Mouse (Mus musculus): ENCODE data around the gene Gm20388. TPM values are rescaled to one million over a fixed set of nuclear protein-coding genes. Genes with fewer than 3 reads are reported as not detected.

The Gm20388 gene
- polyA plus RNA-seq, 1 experiment from 2014 or later, result 7.4 TPM

DNA sequence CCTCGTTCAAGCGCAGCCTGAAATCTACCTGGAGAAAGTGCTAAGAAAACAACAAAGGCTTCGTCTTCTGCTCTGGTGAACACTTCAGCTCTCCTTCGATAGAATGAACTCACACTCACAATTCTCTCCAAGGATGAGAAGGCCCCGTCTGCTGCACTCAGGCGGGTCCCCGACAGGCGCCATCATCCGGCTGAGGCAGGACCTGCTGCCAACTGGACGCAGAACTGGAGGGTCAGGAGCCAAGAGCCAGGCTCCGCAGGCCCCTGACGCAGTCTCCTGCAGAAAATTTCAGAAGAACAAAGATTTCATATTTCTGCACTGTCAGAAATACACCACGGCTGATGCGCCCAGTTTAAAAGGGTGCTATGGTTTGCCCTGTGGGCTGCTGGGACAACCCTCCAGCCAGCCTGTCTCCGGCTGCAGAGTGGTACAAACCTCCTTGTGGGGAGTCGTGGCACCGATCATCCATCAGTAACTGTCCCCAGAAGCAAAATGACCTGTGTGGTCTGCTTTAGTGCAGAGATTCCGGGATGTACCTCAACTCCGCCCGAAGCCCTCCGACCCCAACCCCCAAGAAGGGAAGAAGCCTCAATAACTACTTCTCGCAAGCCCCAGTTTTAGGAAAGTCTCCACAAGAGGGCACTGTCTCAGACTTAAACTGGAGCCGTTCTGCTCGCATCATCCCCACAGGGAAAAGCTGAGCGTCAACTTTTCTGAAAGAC, 3732.8 kb downstream of the Gm20388 start:
- no peak overlapping the region for H3K27ac ChIP-seq (ENCODE audit: low read length)
- H3K27me3 ChIP-seq (ENCODE audit: control insufficient read depth, insufficient read depth, low read length), result no peaks in the 10 kb centered on the region

GRCm38 (mm10) chr8:123645229-123645628, 3734.6 kb downstream of the Gm20388 start:
- peak overlapping the region; percentile 33; the same call in 1 of the 2 replicates for H3K27ac ChIP-seq (ENCODE audit: low read length)
- no peak overlapping the region for H3K4me2 ChIP-seq (ENCODE audit: low read depth, low read length)
- H3K9ac ChIP-seq (ENCODE audit: low read length), result no peak overlapping the region
- H3K27me3 ChIP-seq (ENCODE audit: control insufficient read depth, insufficient read depth, low read length), result no peaks in the 10 kb centered on the region
- H3K36me3 ChIP-seq (ENCODE audit: control insufficient read depth, insufficient read depth, low read length), result no peaks in the 10 kb centered on the region
- H3K4me1 ChIP-seq (ENCODE audit: control insufficient read depth, insufficient read depth, low read length), result peaks cover 9% of the 10 kb centered on the region
- no peaks in the 10 kb centered on the region for H3K9me3 ChIP-seq (replicated peaks; ENCODE audit: control insufficient read depth, low read length)
- H3K4me3 ChIP-seq (replicated peaks; ENCODE audit: low read length), result no peak overlapping the region
- ATAC-seq (ENCODE audit: insufficient read depth, low FRiP score), result no peak; the same call in 1 of the 2 replicates
- WGBS, result 73% methylated on average over 9 of the region's 9 CpGs

More for the DNA sequence above, 3732.8 kb downstream of the Gm20388 start:
- H3K4me1 ChIP-seq (ENCODE audit: control insufficient read depth, insufficient read depth, low read length), result peaks cover 2% of the 10 kb centered on the region
- 22% methylated on average over 25 of the region's 25 CpGs for WGBS
- H3K9me3 ChIP-seq (replicated peaks; ENCODE audit: control insufficient read depth, low read length), result no peaks in the 10 kb centered on the region; the same call in 1 of the 2 replicates
- 0 out of 2 replicates have a peak overlapping the region, but pooled peaks have one; percentile 10 for H3K4me3 ChIP-seq (replicated peaks; ENCODE audit: low read length)
- H3K9ac ChIP-seq (ENCODE audit: low read length), result no peak overlapping the region
- ATAC-seq (ENCODE audit: insufficient read depth, low FRiP score), result no peak
- H3K36me3 ChIP-seq (ENCODE audit: control insufficient read depth, insufficient read depth, low read length), result no peaks in the 10 kb centered on the region
- H3K4me2 ChIP-seq (ENCODE audit: low read depth, low read length), result 0 out of 2 replicates have a peak overlapping the region, but pooled peaks have one; percentile 36

- WGBS, result 48% methylated on average over 17 of the region's 17 CpGs
- Histone ChIP-seq H3K27me3 (ENCODE audit: control insufficient read depth, insufficient read depth, low read length) (no peaks in the 10 kb centered on the region), H3K27ac (ENCODE audit: low read length) (peak overlapping the region; percentile 18), H3K4me1 (ENCODE audit: control insufficient read depth, insufficient read depth, low read length) (peaks cover 13% of the 10 kb centered on the region), H3K36me3 (ENCODE audit: control insufficient read depth, insufficient read depth, low read length) (no peaks in the 10 kb centered on the region), H3K4me3 (replicated peaks; ENCODE audit: low read length) (no peak overlapping the region), H3K4me2 (ENCODE audit: low read depth, low read length) (peak overlapping the region; percentile 19; the same call in 1 of the 2 replicates), H3K9ac (ENCODE audit: low read length) (no peak overlapping the region; the same call in 1 of the 2 replicates), H3K9me3 (replicated peaks; ENCODE audit: control insufficient read depth, low read length) (no peaks in the 10 kb centered on the region)
- ATAC-seq (ENCODE audit: insufficient read depth, low FRiP score), result 0 out of 2 replicates have a peak, but pooled peaks have one; percentile 12
Observed at GRCm38 (mm10) chr8:123648245-123649170, 3737.9 kb downstream of the Gm20388 start.

- Histone ChIP-seq H3K27ac (ENCODE audit: low read length) (no peak overlapping the region), H3K9me3 (replicated peaks; ENCODE audit: control insufficient read depth, low read length) (no peaks in the 10 kb centered on the region), H3K4me2 (ENCODE audit: low read depth, low read length) (peak overlapping the region; percentile 19; the same call in 1 of the 2 replicates), H3K4me3 (replicated peaks; ENCODE audit: low read length) (no peak overlapping the region), H3K9ac (ENCODE audit: low read length) (no peak overlapping the region), H3K27me3 (ENCODE audit: control insufficient read depth, insufficient read depth, low read length) (no peaks in the 10 kb centered on the region), H3K36me3 (ENCODE audit: control insufficient read depth, insufficient read depth, low read length) (no peaks in the 10 kb centered on the region), H3K4me1 (ENCODE audit: control insufficient read depth, insufficient read depth, low read length) (peaks cover 13% of the 10 kb centered on the region)
- WGBS, result 58% methylated on average over 12 of the region's 12 CpGs
- no peak for ATAC-seq (ENCODE audit: insufficient read depth, low FRiP score)
Observed at GRCm38 (mm10) chr8:123649483-123649882, 3738.8 kb downstream of the Gm20388 start.

- 73% methylated on average over 5 of the region's 5 CpGs for WGBS
- Histone ChIP-seq H3K36me3 (ENCODE audit: control insufficient read depth, insufficient read depth, low read length) (no peaks in the 10 kb centered on the region), H3K4me2 (ENCODE audit: low read depth, low read length) (no peak overlapping the region), H3K9me3 (replicated peaks; ENCODE audit: control insufficient read depth, low read length) (no peaks in the 10 kb centered on the region), H3K27ac (ENCODE audit: low read length) (no peak overlapping the region), H3K4me3 (replicated peaks; ENCODE audit: low read length) (no peak overlapping the region), H3K27me3 (ENCODE audit: control insufficient read depth, insufficient read depth, low read length) (no peaks in the 10 kb centered on the region), H3K4me1 (ENCODE audit: control insufficient read depth, insufficient read depth, low read length) (peaks cover 24% of the 10 kb centered on the region), H3K9ac (ENCODE audit: low read length) (no peak overlapping the region)
- ATAC-seq (ENCODE audit: insufficient read depth, low FRiP score), result no peak
Observed at GRCm38 (mm10) chr8:123651390-123652098, 3740.9 kb downstream of the Gm20388 start.

- H3K4me2 ChIP-seq (ENCODE audit: low read depth, low read length), result no peak overlapping the region
- no peaks in the 10 kb centered on the region for H3K36me3 ChIP-seq (ENCODE audit: control insufficient read depth, insufficient read depth, low read length)
- no peak overlapping the region for H3K4me3 ChIP-seq (replicated peaks; ENCODE audit: low read length)
- no peak overlapping the region for H3K9ac ChIP-seq (ENCODE audit: low read length)
- H3K27me3 ChIP-seq (ENCODE audit: control insufficient read depth, insufficient read depth, low read length), result no peaks in the 10 kb centered on the region
- no peaks in the 10 kb centered on the region for H3K9me3 ChIP-seq (replicated peaks; ENCODE audit: control insufficient read depth, low read length)
- 0 out of 2 replicates have a peak overlapping the region, but pooled peaks have one; percentile 40 for H3K27ac ChIP-seq (ENCODE audit: low read length)
- 64% methylated on average over 4 of the region's 4 CpGs for WGBS
- peaks cover 24% of the 10 kb centered on the region for H3K4me1 ChIP-seq (ENCODE audit: control insufficient read depth, insufficient read depth, low read length)
- ATAC-seq (ENCODE audit: insufficient read depth, low FRiP score), result no peak
Observed at GRCm38 (mm10) chr8:123652641-123653040, 3742.0 kb downstream of the Gm20388 start.

GRCm38 (mm10) chr8:123653308-123653993, 3742.8 kb downstream of the Gm20388 start, which contains the start of gene Rhou:
Gene Rhou (plus strand): TSS chr8:123653929.
- Histone ChIP-seq H3K27ac (ENCODE audit: low read length) (peak within 1 kb of the TSS; percentile 87), H3K27me3 (ENCODE audit: control insufficient read depth, insufficient read depth, low read length) (no peaks in the 10 kb centered on the region), H3K4me3 (replicated peaks; ENCODE audit: low read length) (peak within 1 kb of the TSS; percentile 77), H3K9me3 (replicated peaks; ENCODE audit: control insufficient read depth, low read length) (no peaks in the 10 kb centered on the region), H3K36me3 (ENCODE audit: control insufficient read depth, insufficient read depth, low read length) (no peaks in the 10 kb centered on the region), H3K9ac (ENCODE audit: low read length) (peak within 1 kb of the TSS; percentile 91), H3K4me1 (ENCODE audit: control insufficient read depth, insufficient read depth, low read length) (peaks cover 22% of the 10 kb centered on the region), H3K4me2 (ENCODE audit: low read depth, low read length) (peak within 1 kb of the TSS; percentile 55)
- WGBS, result under 1% methylated on average over 32 of the region's 58 CpGs
- peak; percentile 89 for ATAC-seq (ENCODE audit: insufficient read depth, low FRiP score)

DNA sequence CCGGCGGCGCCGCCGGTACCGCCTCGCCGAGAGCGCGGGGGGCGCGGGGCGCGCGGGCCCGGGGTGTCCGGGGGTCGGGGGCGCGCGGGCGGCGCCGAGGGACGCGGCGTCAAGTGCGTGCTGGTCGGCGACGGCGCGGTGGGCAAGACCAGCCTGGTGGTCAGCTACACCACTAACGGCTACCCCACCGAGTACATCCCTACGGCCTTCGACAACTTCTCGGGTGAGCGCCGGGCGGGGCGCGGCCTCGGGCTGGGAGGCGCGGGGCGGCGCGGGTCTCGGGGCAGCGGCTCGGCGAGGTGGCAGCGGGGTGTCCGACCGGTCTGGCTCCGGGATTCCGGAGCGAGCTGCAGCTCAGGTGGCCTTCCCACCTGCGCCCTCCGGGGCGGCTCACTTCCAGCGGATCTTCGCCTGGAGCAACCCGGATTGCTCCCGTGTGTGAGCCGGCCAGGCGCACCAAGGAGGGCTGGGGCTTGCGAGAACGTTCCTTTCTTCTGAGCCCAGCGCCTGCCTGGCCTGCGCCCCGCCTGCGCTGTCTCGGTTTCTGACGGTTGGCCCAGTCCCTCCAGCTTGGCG, 3743.4 kb downstream of the Gm20388 start:
- Histone ChIP-seq H3K36me3 (ENCODE audit: control insufficient read depth, insufficient read depth, low read length) (no peaks in the 10 kb centered on the region), H3K4me1 (ENCODE audit: control insufficient read depth, insufficient read depth, low read length) (peaks cover 16% of the 10 kb centered on the region), H3K27me3 (ENCODE audit: control insufficient read depth, insufficient read depth, low read length) (no peaks in the 10 kb centered on the region), H3K4me3 (replicated peaks; ENCODE audit: low read length) (peak overlapping the region; percentile 77), H3K9ac (ENCODE audit: low read length) (peak overlapping the region; percentile 91), H3K27ac (ENCODE audit: low read length) (peak overlapping the region; percentile 87), H3K9me3 (replicated peaks; ENCODE audit: control insufficient read depth, low read length) (no peaks in the 10 kb centered on the region), H3K4me2 (ENCODE audit: low read depth, low read length) (peak overlapping the region; percentile 55)
- peak; percentile 66; the same call in 1 of the 2 replicates for ATAC-seq (ENCODE audit: insufficient read depth, low FRiP score)
- WGBS, result under 1% methylated on average over 73 of the region's 77 CpGs
